Mouse (Mus musculus) heart, embryonic 12.5 days (tissue): Measurements from ENCODE around the gene Ugt2b36. TPM values are rescaled to one million over a fixed set of nuclear protein-coding genes. Genes with fewer than 3 reads are reported as not detected.
"Not testable (repeated sequence)": the region's sequence is repeated elsewhere in the genome, so short reads cannot be mapped to it uniquely, and the experiment has no call there.

Experiments
- ATAC-seq: fragments of 200-750 bp; cut with Nextera tagmentation; 2 replicates; pipeline ENCODE4 v1.8.0; 2017; ENCODE audit warnings: moderate TSS enrichment, moderate library complexity; ENCODE audit not compliant: insufficient number of reproducible peaks, low FRiP score
- H3K27ac ChIP-seq: fragments of 300-500 bp; sonication (generic); 2 replicates; pipeline ENCODE4 v1.5.1; 2016; ENCODE audit warnings: mild to moderate bottlenecking, moderate library complexity; ENCODE audit not compliant: poor library complexity, severe bottlenecking
- H3K27me3 ChIP-seq: fragments of 300-500 bp; sonication (generic); replicated peaks from 2 replicates; pipeline ENCODE4 v1.6.1; 2016; ENCODE audit warnings: mild to moderate bottlenecking, moderate library complexity
- H3K36me3 ChIP-seq: fragments of 300-500 bp; sonication (generic); 2 replicates; pipeline ENCODE4 v1.6.1; 2016; ENCODE audit warnings: mild to moderate bottlenecking, moderate library complexity
- H3K4me1 ChIP-seq: fragments of 300-500 bp; sonication (generic); replicated peaks from 2 replicates; pipeline ENCODE4 v1.6.1; 2016; ENCODE audit warnings: mild to moderate bottlenecking
- H3K4me2 ChIP-seq: fragments of 300-500 bp; sonication (generic); 2 replicates; pipeline ENCODE4 v1.6.1; 2016; ENCODE audit warnings: mild to moderate bottlenecking, moderate library complexity
- H3K4me3 ChIP-seq: fragments of 300-500 bp; sonication (generic); 2 replicates; pipeline ENCODE4 v1.5.1; 2016; ENCODE audit warnings: mild to moderate bottlenecking
- H3K9ac ChIP-seq: fragments of 300-500 bp; sonication (generic); 2 replicates; pipeline ENCODE4 v1.6.1; 2016; ENCODE audit warnings: mild to moderate bottlenecking, moderate library complexity
- H3K9me3 ChIP-seq: fragments of 300-500 bp; sonication (generic); replicated peaks from 2 replicates; pipeline ENCODE4 v1.6.1; 2016; ENCODE audit warnings: mild to moderate bottlenecking, moderate library complexity
- WGBS: fragments of 180-500 bp; shearing (Covaris S2); methylation state at CpG from one replicate; pipeline ENCODE4 v1.1.7; 2016; 5-methylcytosine and 5-hydroxymethylcytosine counted together
- polyA plus RNA-seq: library from polyadenylated mRNA; unstranded; fragments of >200 nt; fragmentation: Nextera tagmentation; extraction: Ambion mirVana; gene quantifications from 2 replicates; pipeline ENCODE4 v1.2.1, GENCODE M21; 2016

Gene Ugt2b36
- polyA plus RNA-seq = not detected in 2 replicates

DNA sequence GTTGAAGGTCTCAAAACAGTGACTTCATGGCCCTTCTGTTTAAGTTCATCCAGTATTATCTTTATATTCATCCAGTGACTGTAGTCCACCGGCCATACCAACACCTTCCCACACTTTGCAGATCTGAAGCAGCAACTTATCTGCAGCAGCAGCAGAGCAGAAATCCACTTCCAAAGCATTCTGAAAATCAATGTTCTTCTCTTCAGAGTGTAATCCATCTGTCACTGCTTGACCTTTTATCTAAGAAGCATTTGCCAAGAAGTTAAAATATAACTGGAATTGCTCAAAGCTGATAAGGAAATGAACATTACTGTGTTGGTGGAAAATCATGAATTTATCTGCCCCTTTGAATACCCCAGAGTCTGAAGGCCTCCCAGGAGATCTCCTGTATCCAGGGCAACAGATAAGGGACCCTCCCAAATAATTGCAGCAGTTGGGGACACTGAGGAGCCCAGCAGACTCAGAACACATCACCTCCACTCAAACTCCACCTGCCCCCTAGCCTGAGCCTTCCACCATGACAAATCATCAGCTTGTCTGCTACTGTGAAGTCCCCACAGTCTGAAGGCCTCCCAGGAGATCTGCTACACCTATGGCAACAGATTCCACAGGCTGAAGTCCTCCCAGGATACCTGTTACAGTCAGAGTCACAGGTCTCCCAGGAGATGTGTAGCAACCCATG, at the start of gene Ugt2b36:
Gene Ugt2b36, minus strand, starts transcription at position 210 of the 682 bp plus-strand sequence.
- Histone ChIP-seq H3K4me1 (no peaks in the 10 kb centered on the region), H3K4me2 (no peak within 1 kb of the TSS), H3K9me3 (no peaks in the 10 kb centered on the region), H3K4me3 (no peak within 1 kb of the TSS), H3K36me3 (no peaks in the 10 kb centered on the region), H3K27me3 (no peaks in the 10 kb centered on the region), H3K9ac (no peak within 1 kb of the TSS), H3K27ac (no peak within 1 kb of the TSS)
- 33% methylated on average over 1 of the region's 1 CpGs for WGBS
- ATAC-seq = no peak

DNA sequence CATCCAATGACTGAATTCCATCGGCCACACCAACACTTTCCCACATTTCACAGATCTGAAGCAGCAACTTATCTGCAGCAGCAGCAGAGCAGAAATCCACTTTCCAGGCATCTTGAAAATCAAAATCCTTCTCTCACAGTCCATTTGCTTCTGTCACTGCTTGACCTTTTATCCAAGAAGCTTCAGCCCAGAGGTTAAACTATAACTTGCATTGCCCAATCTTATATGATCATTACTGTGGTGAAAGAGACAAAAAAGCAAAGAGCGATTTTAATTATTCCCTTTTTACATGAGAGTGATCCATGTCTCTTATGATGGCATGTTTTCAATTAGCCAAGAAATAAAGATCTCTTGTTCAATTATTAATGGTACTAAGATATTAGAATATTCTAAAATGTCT, 47.8 kb upstream of the Ugt2b36 start, which contains the start of gene Ugt2b5:
Gene Ugt2b5, minus strand, starts transcription at position 123 of the 400 bp plus-strand sequence.
- not testable (repeated sequence) for H3K36me3 ChIP-seq, ATAC-seq, H3K27me3 ChIP-seq, H3K4me2 ChIP-seq, H3K27ac ChIP-seq, H3K9ac ChIP-seq, H3K4me1 ChIP-seq, H3K4me3 ChIP-seq, H3K9me3 ChIP-seq
- 87% methylated on average over 2 of the region's 2 CpGs for WGBS

DNA sequence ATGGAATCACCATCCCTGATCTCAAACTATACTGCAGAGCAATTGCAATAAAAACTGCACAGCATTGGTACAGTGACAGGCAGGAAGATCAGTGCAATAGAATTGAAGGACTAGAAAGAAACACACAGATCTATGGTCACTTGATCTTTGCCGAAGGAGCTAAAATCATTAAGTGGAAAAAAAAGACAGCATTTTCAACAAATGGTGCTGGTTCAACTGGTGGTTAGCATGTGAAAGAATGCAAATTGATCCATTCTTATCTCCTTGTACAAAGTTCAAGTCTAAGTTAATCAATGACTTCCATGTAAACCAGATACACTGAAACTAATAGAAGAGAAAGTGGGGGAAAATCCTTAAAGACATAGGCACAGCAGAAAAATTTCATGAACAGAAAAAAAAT, 11.3 kb upstream of the Ugt2b36 start:
- not testable (repeated sequence) for H3K27me3 ChIP-seq, H3K9ac ChIP-seq, H3K9me3 ChIP-seq, H3K36me3 ChIP-seq, ATAC-seq, H3K27ac ChIP-seq, H3K4me3 ChIP-seq, H3K4me1 ChIP-seq, H3K4me2 ChIP-seq
- WGBS = 75% methylated on average over 1 of the region's 1 CpGs

DNA sequence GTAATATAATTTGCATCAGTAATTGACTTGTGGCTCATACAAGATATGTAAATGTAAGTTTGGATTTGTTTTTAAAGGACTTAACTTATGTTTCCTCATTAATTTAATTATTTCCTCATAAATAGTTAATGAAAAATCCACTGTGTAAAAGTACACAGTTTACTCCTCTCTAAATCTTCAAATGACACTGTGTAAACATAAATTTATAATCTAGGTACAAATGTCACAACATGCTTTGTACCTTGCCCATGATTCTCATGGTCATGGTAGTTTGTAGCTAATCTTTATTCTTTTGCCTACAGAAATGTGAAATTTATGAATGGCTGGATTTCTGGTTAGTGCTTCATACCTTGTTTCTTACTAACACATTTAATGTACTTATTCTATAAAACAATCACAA, 1.2 kb downstream of the Ugt2b36 start:
- ATAC-seq = no peak
- no peaks in the 10 kb centered on the region for H3K4me1 ChIP-seq
- no peaks in the 10 kb centered on the region for H3K9me3 ChIP-seq
- no peak overlapping the region for H3K4me2 ChIP-seq
- no peaks in the 10 kb centered on the region for H3K36me3 ChIP-seq
- no peak overlapping the region for H3K27ac ChIP-seq
- H3K27me3 ChIP-seq = no peaks in the 10 kb centered on the region
- H3K4me3 ChIP-seq = no peak overlapping the region
- H3K9ac ChIP-seq = no peak overlapping the region

DNA sequence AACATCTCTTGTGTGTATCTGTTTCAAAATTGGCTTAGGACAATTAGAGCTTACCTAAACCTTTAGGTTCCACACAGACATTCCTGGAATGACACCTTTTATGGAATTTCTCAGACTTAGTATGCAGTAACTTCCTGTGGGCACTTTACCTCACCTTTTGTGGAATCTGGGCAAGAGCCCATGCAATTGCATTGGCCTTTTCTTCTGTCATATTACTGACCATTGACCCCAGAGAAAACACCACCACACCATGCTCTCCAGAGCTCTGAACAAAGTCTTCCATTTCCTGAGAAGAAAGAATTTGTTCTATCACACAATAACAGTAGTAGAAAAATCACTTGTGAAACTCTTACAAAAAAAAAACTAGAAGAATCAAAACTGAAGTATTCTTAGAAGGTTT, 3.1 kb downstream of the Ugt2b36 start:
- ATAC-seq = no peak
- Histone ChIP-seq H3K4me1 (no peaks in the 10 kb centered on the region), H3K9me3 (no peaks in the 10 kb centered on the region)

DNA sequence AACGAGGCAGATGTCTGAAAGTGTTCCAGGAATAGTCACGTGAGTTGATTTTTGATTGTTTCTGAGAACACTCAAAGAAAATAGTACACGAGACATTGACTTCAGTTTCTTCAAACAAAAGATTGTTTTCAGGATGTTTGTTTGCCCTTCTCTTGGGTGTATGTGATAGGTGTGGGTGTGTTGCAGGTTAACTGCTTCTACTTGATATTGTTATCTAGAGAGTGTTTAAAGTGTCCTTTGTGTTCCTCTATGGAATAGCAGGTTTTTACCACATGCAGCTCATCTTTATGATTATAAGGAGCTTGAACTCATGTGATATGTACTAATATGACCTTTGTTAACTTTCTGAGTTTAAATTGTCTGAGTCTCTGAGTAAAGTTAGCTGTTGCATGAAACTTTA, 6.1 kb downstream of the Ugt2b36 start:
- 67% methylated on average over 3 of the region's 3 CpGs for WGBS

More for the DNA sequence above, 3.1 kb downstream of the Ugt2b36 start:
- Histone ChIP-seq H3K4me2 (no peak overlapping the region), H3K36me3 (no peaks in the 10 kb centered on the region), H3K4me3 (no peak overlapping the region), H3K27ac (no peak overlapping the region), H3K27me3 (no peaks in the 10 kb centered on the region), H3K9ac (no peak overlapping the region)

DNA sequence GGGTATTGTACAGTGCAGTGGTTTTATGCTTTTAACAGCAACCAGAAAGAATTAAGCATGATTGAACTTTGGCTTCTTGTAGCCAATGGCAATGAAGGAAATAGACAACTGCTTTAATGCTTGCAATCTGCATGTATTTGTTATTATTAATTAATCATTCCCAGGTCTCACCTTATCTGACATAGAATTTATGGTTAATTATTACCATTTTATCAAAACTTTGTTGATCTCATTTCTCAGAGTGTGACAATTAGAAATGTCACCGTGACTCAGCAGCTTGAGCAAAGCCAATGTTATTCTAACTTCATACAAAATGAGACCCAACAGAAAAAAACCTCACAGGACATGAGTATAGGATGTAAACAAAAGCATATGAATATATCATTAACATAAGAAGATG, 61.7 kb downstream of the Ugt2b36 start:
- Histone ChIP-seq H3K9me3 (no peaks in the 10 kb centered on the region), H3K36me3 (no peaks in the 10 kb centered on the region), H3K27ac (no peak overlapping the region), H3K9ac (no peak overlapping the region), H3K4me2 (no peak overlapping the region), H3K4me3 (no peak overlapping the region), H3K4me1 (no peaks in the 10 kb centered on the region), H3K27me3 (no peaks in the 10 kb centered on the region)
- WGBS = 77% methylated on average over 1 of the region's 1 CpGs
- no peak for ATAC-seq

More for the DNA sequence above, 6.1 kb downstream of the Ugt2b36 start:
- Histone ChIP-seq H3K27me3 (no peaks in the 10 kb centered on the region), H3K4me1 (no peaks in the 10 kb centered on the region), H3K27ac (no peak overlapping the region), H3K9ac (no peak overlapping the region), H3K36me3 (no peaks in the 10 kb centered on the region), H3K4me3 (no peak overlapping the region), H3K9me3 (no peaks in the 10 kb centered on the region), H3K4me2 (no peak overlapping the region)
- ATAC-seq = no peak

DNA sequence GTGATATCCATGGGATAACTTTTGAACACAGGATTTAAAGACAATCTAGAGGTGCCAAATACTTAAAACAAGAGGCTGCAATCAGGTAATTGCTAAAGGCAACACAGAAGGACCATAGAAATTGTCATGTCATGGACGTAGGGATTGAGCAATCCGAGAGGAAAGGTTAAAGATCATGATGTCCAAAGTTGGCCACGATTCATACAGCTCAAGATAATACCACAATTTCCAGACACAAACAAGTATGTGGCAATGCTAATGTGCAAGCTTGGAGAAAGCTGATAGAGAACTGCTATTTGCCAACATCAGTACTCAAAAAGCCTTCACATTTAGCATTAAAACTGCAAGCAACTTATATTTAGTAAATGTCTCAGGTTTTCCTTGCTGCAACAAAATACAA, 65.0 kb downstream of the Ugt2b36 start:
- no peak overlapping the region for H3K4me3 ChIP-seq

More for the DNA sequence above, 65.0 kb downstream of the Ugt2b36 start:
- Histone ChIP-seq H3K27me3 (no peaks in the 10 kb centered on the region), H3K4me2 (no peak overlapping the region), H3K27ac (no peak overlapping the region), H3K9ac (no peak overlapping the region), H3K4me1 (no peaks in the 10 kb centered on the region), H3K9me3 (no peaks in the 10 kb centered on the region), H3K36me3 (no peaks in the 10 kb centered on the region)
- ATAC-seq = no peak
- WGBS = 63% methylated on average over 3 of the region's 3 CpGs

Other genes starting within 250 kb of the Ugt2b36 start
- 0.10 and 0.46 TPM in 2 replicates for gene Ugt2b34, start 185.6 kb downstream of the Ugt2b36 start, polyA plus RNA-seq
- not detected in 2 replicates for gene Ugt2b1, start 166.0 kb downstream of the Ugt2b36 start, polyA plus RNA-seq
- not detected in 2 replicates for gene Ugt2b35, start 91.7 kb downstream of the Ugt2b36 start, polyA plus RNA-seq
- gene Ugt2b5, start 47.8 kb upstream of the Ugt2b36 start, polyA plus RNA-seq = not detected in 2 replicates
- not detected in 2 replicates for gene Ugt2b37, start 162.2 kb upstream of the Ugt2b36 start, polyA plus RNA-seq
- not detected in 2 replicates for gene Ugt2a3, start 244.6 kb upstream of the Ugt2b36 start, polyA plus RNA-seq